Mouse (Mus musculus) left cerebral cortex, adult 11 months (tissue): ENCODE measurements at regions not wholly inside any gene's neighbourhood (a gene's known extent, or its start where the extent isn't known, plus 50 kb on each side); places are given as distances from the start of the nearest gene placed in this dataset.

Source experiments
- DNase-seq: peaks from one replicate; pipeline ENCODE4 v3.0.0; 2022; ENCODE audit warnings: low spot score

- DNase-seq = no peak
Observed at GRCm38 (mm10) chr3:156253172-156253934, 308.2 kb upstream of the Negr1 start.

- DNase-seq = no peak
Observed at GRCm38 (mm10) chr3:156256719-156257118, 304.9 kb upstream of the Negr1 start.

- no peak for DNase-seq
Observed at GRCm38 (mm10) chr3:156264654-156265053, 296.9 kb upstream of the Negr1 start.

- no peak for DNase-seq
Observed at GRCm38 (mm10) chr3:156267727-156268126, 293.9 kb upstream of the Negr1 start.

GRCm38 (mm10) chr3:156299984-156300770, 261.4 kb upstream of the Negr1 start:
- no peak for DNase-seq

GRCm38 (mm10) chr3:156301302-156301701, 260.3 kb upstream of the Negr1 start:
- DNase-seq = no peak

- DNase-seq = no peak
Observed at GRCm38 (mm10) chr3:156301745-156302144, 259.8 kb upstream of the Negr1 start.

GRCm38 (mm10) chr3:156304174-156304573, 257.4 kb upstream of the Negr1 start:
- no peak for DNase-seq

- DNase-seq = no peak
Observed at GRCm38 (mm10) chr3:156305064-156305463, 256.5 kb upstream of the Negr1 start.

GRCm38 (mm10) chr3:156335033-156335793, 226.4 kb upstream of the Negr1 start:
- DNase-seq = no peak

GRCm38 (mm10) chr3:156341484-156341883, 220.1 kb upstream of the Negr1 start:
- DNase-seq = no peak

GRCm38 (mm10) chr3:156351727-156352126, 209.9 kb upstream of the Negr1 start:
- DNase-seq = no peak

GRCm38 (mm10) chr3:156353430-156353829, 208.2 kb upstream of the Negr1 start:
- DNase-seq = no peak

GRCm38 (mm10) chr3:156353841-156354473, 207.6 kb upstream of the Negr1 start:
- no peak for DNase-seq

- DNase-seq = no peak
Observed at GRCm38 (mm10) chr3:156368669-156369343, 192.8 kb upstream of the Negr1 start.

GRCm38 (mm10) chr3:156376717-156377116, 184.9 kb upstream of the Negr1 start:
- DNase-seq = no peak

- no peak for DNase-seq
Observed at GRCm38 (mm10) chr3:156382919-156383318, 178.7 kb upstream of the Negr1 start.

GRCm38 (mm10) chr3:156406136-156406535, 155.5 kb upstream of the Negr1 start:
- DNase-seq = no peak

GRCm38 (mm10) chr3:156407112-156407511, 154.5 kb upstream of the Negr1 start:
- no peak for DNase-seq

- DNase-seq = no peak
Observed at GRCm38 (mm10) chr3:156410126-156410525, 151.5 kb upstream of the Negr1 start.

GRCm38 (mm10) chr3:156412757-156413156, 148.8 kb upstream of the Negr1 start:
- no peak for DNase-seq
